Mouse (Mus musculus): ENCODE results near the gene Srp9. TPM values are rescaled to one million over a fixed set of nuclear protein-coding genes. Genes with fewer than 3 reads are reported as not detected.
"Not testable (repeated sequence)": the region's sequence is repeated elsewhere in the genome, so short reads cannot be mapped to it uniquely, and the experiment has no call there.

Gene Srp9
- polyA plus RNA-seq, 1 experiment from 2014 or later = 132 TPM

- no peak for ATAC-seq (ENCODE audit: low FRiP score)
- Histone ChIP-seq H3K4me1 (peaks cover 5% of the 10 kb centered on the region; the same call in 1 of the 2 replicates), H3K36me3 (no peaks in the 10 kb centered on the region), H3K9me3 (replicated peaks) (no peaks in the 10 kb centered on the region), H3K27ac (replicated peaks) (no peak overlapping the region), H3K9ac (replicated peaks) (no peak overlapping the region), H3K4me2 (no peak overlapping the region), H3K27me3 (replicated peaks) (no peaks in the 10 kb centered on the region), H3K4me3 (replicated peaks) (no peak overlapping the region)
- WGBS = 50% methylated on average over 4 of the region's 4 CpGs
These were observed 33.2 kb downstream of the Srp9 start for GRCm38 (mm10) chr1:182157734-182158133.

- Histone ChIP-seq H3K9me3 (replicated peaks) (no peaks in the 10 kb centered on the region), H3K4me3 (replicated peaks) (no peak overlapping the region), H3K4me1 (peaks cover 5% of the 10 kb centered on the region; the same call in 1 of the 2 replicates), H3K27me3 (replicated peaks) (no peaks in the 10 kb centered on the region), H3K9ac (replicated peaks) (no peak overlapping the region), H3K4me2 (no peak overlapping the region), H3K36me3 (no peaks in the 10 kb centered on the region), H3K27ac (replicated peaks) (no peak overlapping the region)
- WGBS = 78% methylated on average over 3 of the region's 3 CpGs
- ATAC-seq (ENCODE audit: low FRiP score) = no peak
These were observed 35.0 kb downstream of the Srp9 start for GRCm38 (mm10) chr1:182159575-182159974.

GRCm38 (mm10) chr1:182162951-182163350 is 38.4 kb downstream of the Srp9 start:
- Histone ChIP-seq H3K4me2 (no peak overlapping the region), H3K4me3 (replicated peaks) (no peak overlapping the region), H3K9ac (replicated peaks) (no peak overlapping the region), H3K27me3 (replicated peaks) (no peaks in the 10 kb centered on the region), H3K27ac (replicated peaks) (no peak overlapping the region), H3K9me3 (replicated peaks) (no peaks in the 10 kb centered on the region), H3K36me3 (no peaks in the 10 kb centered on the region), H3K4me1 (no peaks in the 10 kb centered on the region)
- no peak for ATAC-seq (ENCODE audit: low FRiP score)
- WGBS = 20% methylated on average over 5 of the region's 5 CpGs

GRCm38 (mm10) chr1:182164386-182164785 is 39.8 kb downstream of the Srp9 start, which contains the start of gene Vmn1r1:
Vmn1r1 (minus strand) TSS chr1:182164486.
- H3K4me2 ChIP-seq = no peak within 1 kb of the TSS
- no peaks in the 10 kb centered on the region for H3K9me3 ChIP-seq (replicated peaks)
- no peaks in the 10 kb centered on the region for H3K4me1 ChIP-seq
- no peaks in the 10 kb centered on the region for H3K27me3 ChIP-seq (replicated peaks)
- H3K9ac ChIP-seq (replicated peaks) = no peak within 1 kb of the TSS
- no peak within 1 kb of the TSS for H3K27ac ChIP-seq (replicated peaks)
- ATAC-seq (ENCODE audit: low FRiP score) = no peak
- WGBS = 82% methylated on average over 7 of the region's 7 CpGs
- no peak within 1 kb of the TSS for H3K4me3 ChIP-seq (replicated peaks)
- no peaks in the 10 kb centered on the region for H3K36me3 ChIP-seq

- H3K4me2 ChIP-seq; H3K27me3 ChIP-seq (replicated peaks); H3K4me3 ChIP-seq (replicated peaks); H3K27ac ChIP-seq (replicated peaks); H3K36me3 ChIP-seq; ATAC-seq (ENCODE audit: low FRiP score); H3K9ac ChIP-seq (replicated peaks); H3K4me1 ChIP-seq; H3K9me3 ChIP-seq (replicated peaks): not testable (repeated sequence)
- WGBS = 89% methylated on average over 6 of the region's 6 CpGs
These were observed 45.7 kb downstream of the Srp9 start for GRCm38 (mm10) chr1:182170206-182170605.

- H3K9ac ChIP-seq (replicated peaks); H3K36me3 ChIP-seq; H3K4me2 ChIP-seq; H3K4me3 ChIP-seq (replicated peaks); H3K27ac ChIP-seq (replicated peaks); H3K9me3 ChIP-seq (replicated peaks); H3K27me3 ChIP-seq (replicated peaks); ATAC-seq (ENCODE audit: low FRiP score); H3K4me1 ChIP-seq: not testable (repeated sequence)
- WGBS = 96% methylated on average over 19 of the region's 19 CpGs
These were observed 52.4 kb downstream of the Srp9 start for GRCm38 (mm10) chr1:182176985-182177384.

GRCm38 (mm10) chr1:182181456-182182305 is 57.1 kb downstream of the Srp9 start:
- Histone ChIP-seq H3K4me1 (no peaks in the 10 kb centered on the region), H3K9me3 (replicated peaks) (no peaks in the 10 kb centered on the region), H3K27me3 (replicated peaks) (no peaks in the 10 kb centered on the region), H3K9ac (replicated peaks) (no peak overlapping the region), H3K27ac (replicated peaks) (no peak overlapping the region), H3K36me3 (no peaks in the 10 kb centered on the region), H3K4me2 (no peak overlapping the region), H3K4me3 (replicated peaks) (no peak overlapping the region)
- 72% methylated on average over 5 of the region's 5 CpGs for WGBS
- ATAC-seq (ENCODE audit: low FRiP score) = no peak

Other genes with a start within 250 kb of the Srp9 start
- gene Enah, start 104.7 kb upstream of the Srp9 start, polyA plus RNA-seq (2015; fragmentation: Nextera tagmentation; extraction: Ambion mirVana) = 27.7 and 34.1 TPM in 2 replicates
- gene Vmn1r1, start 39.7 kb downstream of the Srp9 start, polyA plus RNA-seq (2015; fragmentation: Nextera tagmentation; extraction: Ambion mirVana) = not detected in 2 replicates
- gene Degs1, start 158.1 kb downstream of the Srp9 start, polyA plus RNA-seq (2015; fragmentation: Nextera tagmentation; extraction: Ambion mirVana) = 101 and 108 TPM in 2 replicates
- 20.0 and 23.6 TPM in 2 replicates for gene Fbxo28, start 216.9 kb downstream of the Srp9 start, polyA plus RNA-seq (2015; fragmentation: Nextera tagmentation; extraction: Ambion mirVana)

Measured in neural tube, embryonic 15.5 days (tissue).